Mouse (Mus musculus) liver (tissue): ENCODE data around the gene Efhd2.

Source experiments
- DNase-seq: peaks from one replicate; pipeline ENCODE4 v3.0.0-alpha.2; 2020; ENCODE audit warnings: mixed read lengths

Efhd2 gene

GRCm38 (mm10) chr4:141874601-141875460, at the start of gene Efhd2:
Gene Efhd2 (minus strand): TSS chr4:141874920.
- peak; percentile 93 for DNase-seq

GRCm38 (mm10) chr4:141923961-141924360, 49.2 kb upstream of the Efhd2 start:
- DNase-seq = no peak

GRCm38 (mm10) chr4:141920391-141920790, 45.7 kb upstream of the Efhd2 start:
- DNase-seq = no peak

GRCm38 (mm10) chr4:141917735-141918419, 43.2 kb upstream of the Efhd2 start:
- no peak for DNase-seq

GRCm38 (mm10) chr4:141914040-141914439, 39.3 kb upstream of the Efhd2 start:
- DNase-seq = no peak

- no peak for DNase-seq
Measured at GRCm38 (mm10) chr4:141913201-141913993, 38.7 kb upstream of the Efhd2 start.

- no peak for DNase-seq
Measured at GRCm38 (mm10) chr4:141904710-141905109, 30.0 kb upstream of the Efhd2 start.

- no peak for DNase-seq
Measured at GRCm38 (mm10) chr4:141902479-141902858, 27.7 kb upstream of the Efhd2 start.

- no peak for DNase-seq
Measured at GRCm38 (mm10) chr4:141901711-141902478, 27.2 kb upstream of the Efhd2 start.

GRCm38 (mm10) chr4:141900421-141900820, 25.7 kb upstream of the Efhd2 start:
- DNase-seq = no peak

GRCm38 (mm10) chr4:141899936-141900335, 25.2 kb upstream of the Efhd2 start:
- no peak for DNase-seq

GRCm38 (mm10) chr4:141898905-141899304, 24.2 kb upstream of the Efhd2 start:
- no peak for DNase-seq

GRCm38 (mm10) chr4:141897838-141898237, 23.1 kb upstream of the Efhd2 start:
- DNase-seq = no peak

GRCm38 (mm10) chr4:141897225-141897624, 22.5 kb upstream of the Efhd2 start:
- DNase-seq = no peak

- DNase-seq = no peak
Measured at GRCm38 (mm10) chr4:141895772-141896171, 21.1 kb upstream of the Efhd2 start.

- DNase-seq = no peak
Measured at GRCm38 (mm10) chr4:141893157-141893784, 18.6 kb upstream of the Efhd2 start.

GRCm38 (mm10) chr4:141886385-141886968, 11.8 kb upstream of the Efhd2 start:
- DNase-seq = no peak

GRCm38 (mm10) chr4:141885451-141885850, 10.7 kb upstream of the Efhd2 start:
- DNase-seq = no peak

- DNase-seq = no peak
Measured at GRCm38 (mm10) chr4:141882858-141883257, 8.1 kb upstream of the Efhd2 start.

- no peak for DNase-seq
Measured at GRCm38 (mm10) chr4:141881950-141882349, 7.2 kb upstream of the Efhd2 start.

GRCm38 (mm10) chr4:141881289-141881914, 6.7 kb upstream of the Efhd2 start:
- DNase-seq = no peak
